Mouse (Mus musculus) embryonic facial prominence, embryonic 14.5 days (tissue): ENCODE results near the gene Syngap1. TPM values are rescaled to one million over a fixed set of nuclear protein-coding genes. Genes with fewer than 3 reads are reported as not detected.

Experiments used
- microRNA-seq: library from miRNA; unstranded; fragments of <30 nt; microRNA quantifications from one replicate; pipeline ENCODE4, GENCODE M21; 2016; ENCODE audit warnings: borderline number of aligned reads
- polyA plus RNA-seq: library from polyadenylated mRNA; unstranded; fragments of >200 nt; fragmentation: Nextera tagmentation; extraction: Ambion mirVana; gene quantifications from 2 replicates; pipeline ENCODE4 v1.2.1, GENCODE M21; 2014

Syngap1 gene
- polyA plus RNA-seq, 1 experiment from 2014 or later = 1.4 TPM

Small RNA genes within 50 kb of the gene (microRNA-seq; reads per million reads assigned to microRNA genes)
- not detected for gene Gm27775
- gene Mir3083 = 0.50 reads per million
- not detected for gene Mir6968

Other genes with a start within 250 kb of the Syngap1 start
- gene Crebrf, start 225.6 kb upstream of the Syngap1 start, polyA plus RNA-seq = 4.2 and 5.1 TPM in 2 replicates
- 38.4 and 40.7 TPM in 2 replicates for gene Bnip1, start 160.2 kb upstream of the Syngap1 start, polyA plus RNA-seq
- 7.4 and 7.9 TPM in 2 replicates for gene Nkx2-5, start 96.2 kb upstream of the Syngap1 start, polyA plus RNA-seq
- gene Kifc5b, start 24.2 kb upstream of the Syngap1 start, polyA plus RNA-seq = 3.0 and 4.7 TPM in 2 replicates
- gene Phf1, start 8.2 kb upstream of the Syngap1 start, polyA plus RNA-seq = 10.0 and 12.0 TPM in 2 replicates
- 142 and 148 TPM in 2 replicates for gene Cuta, start 1.7 kb upstream of the Syngap1 start, polyA plus RNA-seq
- gene Zbtb9, start 31.9 kb downstream of the Syngap1 start, polyA plus RNA-seq = 9.0 and 9.1 TPM in 2 replicates
- gene Bak1, start 87.8 kb downstream of the Syngap1 start, polyA plus RNA-seq = 9.0 and 9.8 TPM in 2 replicates
- gene Itpr3, start 116.1 kb downstream of the Syngap1 start, polyA plus RNA-seq = 5.0 and 5.5 TPM in 2 replicates
- gene Uqcc2, start 192.7 kb downstream of the Syngap1 start, polyA plus RNA-seq = 343 and 350 TPM in 2 replicates
- 0.59 and 1.1 TPM in 2 replicates for gene Ip6k3, start 226.5 kb downstream of the Syngap1 start, polyA plus RNA-seq